Mouse (Mus musculus) ES-Bruce4 (cell line): ENCODE results near the gene Fstl3.

ENCODE experiments used
- CTCF ChIP-seq: IDR thresholded peaks from one replicate; pipeline ENCODE4 v1.8.1; 2011; ENCODE audit warnings: low read depth, low read length
- EP300 ChIP-seq: IDR thresholded peaks from 2 replicates; pipeline ENCODE4 v1.6.1; 2011; ENCODE audit warnings: low read depth, low read length; ENCODE audit not compliant: insufficient read depth
- POLR2A ChIP-seq: IDR thresholded peaks from one replicate; pipeline ENCODE4 v1.8.1; 2011; ENCODE audit warnings: low read length; ENCODE audit not compliant: insufficient read depth

GRCm38 (mm10) chr10:79732500-79732899 is 44.6 kb upstream of the Fstl3 start:
- no peak for TF ChIP-seq POLR2A
- TF ChIP-seq CTCF: peak; percentile 81
- no peak for TF ChIP-seq EP300
